Mouse (Mus musculus) ovary, postnatal 36 days (tissue): ENCODE data around the gene Lamp5.
A peak's percentile ranks its signal among the peaks of the same experiment; 100 is the strongest.

Source experiments
- DNase-seq: peaks from one replicate; pipeline ENCODE4 v3.0.0; 2022; ENCODE audit warnings: low spot score, mixed read lengths

The Lamp5 gene

GRCm38 (mm10) chr2:136051688-136052289, at the start of gene Lamp5:
TSS of gene Lamp5 (plus strand) at chr2:136052239.
- no peak for DNase-seq

- DNase-seq = no peak
Measured at GRCm38 (mm10) chr2:136003836-136004235, 48.2 kb upstream of the Lamp5 start.

- no peak for DNase-seq
Measured at GRCm38 (mm10) chr2:136006280-136006679, 45.8 kb upstream of the Lamp5 start.

GRCm38 (mm10) chr2:136012759-136013158, 39.3 kb upstream of the Lamp5 start:
- no peak for DNase-seq

GRCm38 (mm10) chr2:136048464-136048863, 3.6 kb upstream of the Lamp5 start:
- no peak for DNase-seq

GRCm38 (mm10) chr2:136050793-136051615, 1.0 kb upstream of the Lamp5 start:
- no peak for DNase-seq

GRCm38 (mm10) chr2:136057861-136058331, 5.9 kb downstream of the Lamp5 start:
- peak; percentile 10 for DNase-seq

- no peak for DNase-seq
Measured at GRCm38 (mm10) chr2:136058398-136058797, 6.4 kb downstream of the Lamp5 start.

GRCm38 (mm10) chr2:136059029-136059669, 7.1 kb downstream of the Lamp5 start:
- DNase-seq = no peak

- no peak for DNase-seq
Measured at GRCm38 (mm10) chr2:136064356-136064755, 12.3 kb downstream of the Lamp5 start.

- no peak for DNase-seq
Measured at GRCm38 (mm10) chr2:136095978-136096377, 43.9 kb downstream of the Lamp5 start.

GRCm38 (mm10) chr2:136097143-136097542, 45.1 kb downstream of the Lamp5 start:
- no peak for DNase-seq

- DNase-seq = no peak
Measured at GRCm38 (mm10) chr2:136107597-136107996, 55.6 kb downstream of the Lamp5 start.

GRCm38 (mm10) chr2:136108124-136109037, 56.3 kb downstream of the Lamp5 start:
- DNase-seq = no peak

GRCm38 (mm10) chr2:136109038-136109363, 57.0 kb downstream of the Lamp5 start:
- no peak for DNase-seq

- no peak for DNase-seq
Measured at GRCm38 (mm10) chr2:136113374-136113773, 61.3 kb downstream of the Lamp5 start.

- no peak for DNase-seq
Measured at GRCm38 (mm10) chr2:136118006-136118405, 66.0 kb downstream of the Lamp5 start.
